Mouse (Mus musculus): ENCODE results near the gene Psap. TPM values are rescaled to one million over a fixed set of nuclear protein-coding genes. Genes with fewer than 3 reads are reported as not detected.
"Not testable (repeated sequence)": the region's sequence is repeated elsewhere in the genome, so short reads cannot be mapped to it uniquely, and the experiment has no call there.

Gene Psap
- 1,204 to 1,488 TPM (median 1,482 TPM) in 3 replicates for total RNA-seq (2017)

- ATAC-seq (replicated peaks; ENCODE audit: insufficient number of reproducible peaks, low FRiP score, low TSS enrichment, poor library complexity, severe bottlenecking) = peak; percentile 50
These were observed at the start of gene Psap for GRCm38 (mm10) chr10:60277207-60278005. Gene Psap, plus strand, starts transcription at chr10:60277627.

GRCm38 (mm10) chr10:60227666-60228065, 49.8 kb upstream of the Psap start:
- no peak for ATAC-seq (replicated peaks; ENCODE audit: insufficient number of reproducible peaks, low FRiP score, low TSS enrichment, poor library complexity, severe bottlenecking)

GRCm38 (mm10) chr10:60229113-60229512, 48.3 kb upstream of the Psap start:
- no peak for ATAC-seq (replicated peaks; ENCODE audit: insufficient number of reproducible peaks, low FRiP score, low TSS enrichment, poor library complexity, severe bottlenecking)

GRCm38 (mm10) chr10:60230321-60231088, 46.9 kb upstream of the Psap start:
- ATAC-seq (replicated peaks; ENCODE audit: insufficient number of reproducible peaks, low FRiP score, low TSS enrichment, poor library complexity, severe bottlenecking) = no peak

GRCm38 (mm10) chr10:60234006-60234405, 43.4 kb upstream of the Psap start:
- no peak for ATAC-seq (replicated peaks; ENCODE audit: insufficient number of reproducible peaks, low FRiP score, low TSS enrichment, poor library complexity, severe bottlenecking)

- not testable (repeated sequence) for ATAC-seq (replicated peaks; ENCODE audit: insufficient number of reproducible peaks, low FRiP score, low TSS enrichment, poor library complexity, severe bottlenecking)
These were observed 41.6 kb upstream of the Psap start for GRCm38 (mm10) chr10:60235876-60236275.

GRCm38 (mm10) chr10:60237475-60238154, 39.8 kb upstream of the Psap start:
- peak; percentile 49; the same call in 1 of the 2 replicates for ATAC-seq (replicated peaks; ENCODE audit: insufficient number of reproducible peaks, low FRiP score, low TSS enrichment, poor library complexity, severe bottlenecking)

GRCm38 (mm10) chr10:60240416-60240815, 37.0 kb upstream of the Psap start:
- ATAC-seq (replicated peaks; ENCODE audit: insufficient number of reproducible peaks, low FRiP score, low TSS enrichment, poor library complexity, severe bottlenecking) = no peak

GRCm38 (mm10) chr10:60243941-60244340, 33.5 kb upstream of the Psap start:
- no peak for ATAC-seq (replicated peaks; ENCODE audit: insufficient number of reproducible peaks, low FRiP score, low TSS enrichment, poor library complexity, severe bottlenecking)

- ATAC-seq (replicated peaks; ENCODE audit: insufficient number of reproducible peaks, low FRiP score, low TSS enrichment, poor library complexity, severe bottlenecking) = peak; percentile 94
These were observed 32.4 kb upstream of the Psap start for GRCm38 (mm10) chr10:60245041-60245440.

- ATAC-seq (replicated peaks; ENCODE audit: insufficient number of reproducible peaks, low FRiP score, low TSS enrichment, poor library complexity, severe bottlenecking) = no peak
These were observed 31.8 kb upstream of the Psap start for GRCm38 (mm10) chr10:60245635-60246034.

GRCm38 (mm10) chr10:60246519-60246918, 30.9 kb upstream of the Psap start:
- peak; percentile 69; the same call in 1 of the 2 replicates for ATAC-seq (replicated peaks; ENCODE audit: insufficient number of reproducible peaks, low FRiP score, low TSS enrichment, poor library complexity, severe bottlenecking)

- ATAC-seq (replicated peaks; ENCODE audit: insufficient number of reproducible peaks, low FRiP score, low TSS enrichment, poor library complexity, severe bottlenecking) = not testable (repeated sequence)
These were observed 29.1 kb upstream of the Psap start for GRCm38 (mm10) chr10:60248345-60248744.

- no peak for ATAC-seq (replicated peaks; ENCODE audit: insufficient number of reproducible peaks, low FRiP score, low TSS enrichment, poor library complexity, severe bottlenecking)
These were observed 26.9 kb upstream of the Psap start for GRCm38 (mm10) chr10:60250426-60250965.

- ATAC-seq (replicated peaks; ENCODE audit: insufficient number of reproducible peaks, low FRiP score, low TSS enrichment, poor library complexity, severe bottlenecking) = peak; percentile 27
These were observed 25.2 kb upstream of the Psap start for GRCm38 (mm10) chr10:60252187-60252586.

GRCm38 (mm10) chr10:60252606-60253005, 24.8 kb upstream of the Psap start:
- peak; percentile 90 for ATAC-seq (replicated peaks; ENCODE audit: insufficient number of reproducible peaks, low FRiP score, low TSS enrichment, poor library complexity, severe bottlenecking)

- ATAC-seq (replicated peaks; ENCODE audit: insufficient number of reproducible peaks, low FRiP score, low TSS enrichment, poor library complexity, severe bottlenecking) = no peak
These were observed 21.3 kb upstream of the Psap start for GRCm38 (mm10) chr10:60256088-60256487.

GRCm38 (mm10) chr10:60257261-60257825, 20.1 kb upstream of the Psap start:
- no peak for ATAC-seq (replicated peaks; ENCODE audit: insufficient number of reproducible peaks, low FRiP score, low TSS enrichment, poor library complexity, severe bottlenecking)

Measured in monocyte, adult 5-6 weeks (primary cell).